ENCODE assay signal across 7 mouse cellular contexts in genomic region chr14:76414122-76414861, GRCm38 (mm10). TPM values are rescaled to one million over a fixed set of nuclear protein-coding genes. Genes with fewer than 3 reads are reported as not detected.
DNase-seq lines count a peak whose midpoint lies in the region; ATAC-seq and TF ChIP-seq lines count a peak whose summit lies in the region.

No protein-coding gene starts in this region.

- TF ChIP-seq POLR2A in heart, adult 2 months (IDR thresholded peaks at IDR 0.05; ENCODE audit: insufficient read depth, low read depth, low read length) = peak; percentile 77
- TF ChIP-seq POLR2A in kidney, adult 2 months (IDR thresholded peaks at IDR 0.05; ENCODE audit: low read depth, low read length) = no peak
- TF ChIP-seq POLR2A in small intestine, adult 2 months (IDR thresholded peaks at IDR 0.05; ENCODE audit: low read depth, low read length) = peak; percentile 43; the same call in 1 of the 2 replicates

- TF ChIP-seq EP300 in heart, adult 2 months (IDR thresholded peaks at IDR 0.05; ENCODE audit: insufficient read depth, low read depth, low read length) = peak; percentile 62; the same call in 1 of the 2 replicates

- peak overlapping the region; percentile 82 for H3K4me2 ChIP-seq in limb, embryonic 11.5 days (ENCODE audit: low read depth, severe bottlenecking)
- peak overlapping the region; percentile 99 for H3K4me2 ChIP-seq in midbrain, embryonic 13.5 days (replicated peaks)

- H3K27me3 ChIP-seq in embryonic facial prominence, embryonic 10.5 days (replicated peaks; ENCODE audit: low read depth, poor library complexity, severe bottlenecking) = no peaks in the 10 kb centered on the region
- no peaks in the 10 kb centered on the region for H3K27me3 ChIP-seq in heart, adult 2 months (ENCODE audit: control insufficient read depth, insufficient read depth, low read length)
- no peaks in the 10 kb centered on the region for H3K27me3 ChIP-seq in kidney, adult 2 months (replicated peaks; ENCODE audit: control insufficient read depth, insufficient read depth, low read length)
- H3K27me3 ChIP-seq in limb, embryonic 11.5 days (ENCODE audit: control insufficient read depth, insufficient read depth, low read length) = no peaks in the 10 kb centered on the region
- H3K27me3 ChIP-seq in midbrain, embryonic 13.5 days = no peaks in the 10 kb centered on the region
- H3K27me3 ChIP-seq in small intestine, adult 2 months (ENCODE audit: control insufficient read depth, insufficient read depth, low read length) = peaks cover 2% of the 10 kb centered on the region; the same call in 1 of the 2 replicates

- H3K4me1 ChIP-seq in embryonic facial prominence, embryonic 10.5 days = peaks cover 43% of the 10 kb centered on the region
- H3K4me1 ChIP-seq in heart, adult 2 months (ENCODE audit: control insufficient read depth, insufficient read depth, low read length) = peaks cover 5% of the 10 kb centered on the region
- H3K4me1 ChIP-seq in kidney, adult 2 months (ENCODE audit: control insufficient read depth, insufficient read depth, low read length) = no peaks in the 10 kb centered on the region
- peaks cover 30% of the 10 kb centered on the region for H3K4me1 ChIP-seq in limb, embryonic 11.5 days (ENCODE audit: control insufficient read depth, insufficient read depth, low read length)
- H3K4me1 ChIP-seq in midbrain, embryonic 13.5 days (replicated peaks) = peaks cover 37% of the 10 kb centered on the region
- peaks cover 11% of the 10 kb centered on the region for H3K4me1 ChIP-seq in small intestine, adult 2 months (ENCODE audit: control insufficient read depth, insufficient read depth, insufficient read length, low read length)

- intact Hi-C loops in heart, adult 2 months (cut with DNase I) = loop anchor here (2.0 to 10.0 kb wide), 3 partner anchors 35 to 539 kb away; no protein-coding TSS in a partner anchor

- WGBS in embryonic facial prominence, embryonic 10.5 days = under 1% methylated on average over 80 of the region's 81 CpGs
- under 1% methylated on average over 77 of the region's 81 CpGs for WGBS in heart, adult 2 months
- WGBS in kidney, adult 2 months = under 1% methylated on average over 60 of the region's 81 CpGs
- WGBS in limb, embryonic 11.5 days = under 1% methylated on average over 48 of the region's 81 CpGs
- under 1% methylated on average over 40 of the region's 81 CpGs for WGBS in midbrain, embryonic 13.5 days
- under 1% methylated on average over 80 of the region's 81 CpGs for WGBS in small intestine, adult 2 months

- peak; percentile 99 for DNase-seq in adrenal gland, postnatal 14 days
- DNase-seq in embryonic facial prominence, embryonic 10.5 days (ENCODE audit: low spot score) = peak; percentile 100
- peak; percentile 95 to 96 for DNase-seq in heart, adult 2 months
- peak; percentile 97 for DNase-seq in kidney, adult 2 months
- DNase-seq in limb, embryonic 11.5 days (ENCODE audit: low spot score) = peak; percentile 98

- no peaks in the 10 kb centered on the region for H3K79me2 ChIP-seq in heart, adult 2 months (replicated peaks; ENCODE audit: control insufficient read depth, insufficient read depth, low read length)

- ATAC-seq in limb, embryonic 11.5 days (ENCODE audit: insufficient number of reproducible peaks, low FRiP score, low TSS enrichment, low read depth) = peak; percentile 98
- ATAC-seq in midbrain, embryonic 13.5 days = peak; percentile 95

- no peak for TF ChIP-seq CTCF in heart, adult 2 months (IDR thresholded peaks at IDR 0.05)
- no peak for TF ChIP-seq CTCF in kidney, adult 2 months (conservative IDR thresholded peaks at IDR 0.05; ENCODE audit: insufficient read depth, insufficient read length, low read depth, low read length)
- no peak for TF ChIP-seq CTCF in small intestine, adult 2 months (IDR thresholded peaks at IDR 0.05; ENCODE audit: extremely low read depth, insufficient read length, insufficient replicate concordance, low read depth, low read length)

- peaks cover 32% of the 10 kb centered on the region for H3K36me3 ChIP-seq in embryonic facial prominence, embryonic 10.5 days (replicated peaks)
- H3K36me3 ChIP-seq in heart, adult 2 months (ENCODE audit: control insufficient read depth, insufficient read depth, low read length) = no peaks in the 10 kb centered on the region
- H3K36me3 ChIP-seq in kidney, adult 2 months (ENCODE audit: control insufficient read depth, insufficient read depth, low read length) = no peaks in the 10 kb centered on the region
- H3K36me3 ChIP-seq in limb, embryonic 11.5 days (ENCODE audit: control insufficient read depth, insufficient read depth, low read length) = peaks cover 12% of the 10 kb centered on the region; the same call in 1 of the 2 replicates
- peaks cover 24% of the 10 kb centered on the region for H3K36me3 ChIP-seq in midbrain, embryonic 13.5 days
- H3K36me3 ChIP-seq in small intestine, adult 2 months (ENCODE audit: control insufficient read depth, insufficient read depth, low read length) = no peaks in the 10 kb centered on the region

- peak overlapping the region; percentile 59 for H3K9ac ChIP-seq in heart, adult 2 months (ENCODE audit: low read depth, low read length)
- H3K9ac ChIP-seq in limb, embryonic 11.5 days (ENCODE audit: low read length) = peak overlapping the region; percentile 79
- peak overlapping the region; percentile 100 for H3K9ac ChIP-seq in midbrain, embryonic 13.5 days (replicated peaks)

- peak overlapping the region; percentile 99 for H3K27ac ChIP-seq in embryonic facial prominence, embryonic 10.5 days (replicated peaks)
- peak overlapping the region; percentile 85 for H3K27ac ChIP-seq in heart, adult 2 months
- no peak overlapping the region for H3K27ac ChIP-seq in kidney, adult 2 months (ENCODE audit: insufficient read depth, low read depth, low read length)
- H3K27ac ChIP-seq in limb, embryonic 11.5 days (replicated peaks; ENCODE audit: low read depth, low read length) = peak overlapping the region; percentile 99
- H3K27ac ChIP-seq in midbrain, embryonic 13.5 days = peak overlapping the region; percentile 100
- H3K27ac ChIP-seq in small intestine, adult 2 months (ENCODE audit: insufficient read depth, low read depth, low read length) = peak overlapping the region; percentile 4; the same call in 1 of the 2 replicates

- H3K4me3 ChIP-seq in embryonic facial prominence, embryonic 10.5 days = peak overlapping the region; percentile 94
- H3K4me3 ChIP-seq in heart, adult 2 months = peak overlapping the region; percentile 85
- peak overlapping the region; percentile 68 for H3K4me3 ChIP-seq in kidney, adult 2 months (ENCODE audit: insufficient read depth, low read depth, low read length)
- H3K4me3 ChIP-seq in limb, embryonic 11.5 days (ENCODE audit: low read depth, low read length) = peak overlapping the region; percentile 81
- H3K4me3 ChIP-seq in midbrain, embryonic 13.5 days (replicated peaks) = peak overlapping the region; percentile 97
- peak overlapping the region; percentile 68 for H3K4me3 ChIP-seq in small intestine, adult 2 months (ENCODE audit: low read depth, low read length)

- H3K9me3 ChIP-seq in embryonic facial prominence, embryonic 10.5 days = no peaks in the 10 kb centered on the region
- no peaks in the 10 kb centered on the region for H3K9me3 ChIP-seq in limb, embryonic 11.5 days (ENCODE audit: control insufficient read depth, low read length)
- H3K9me3 ChIP-seq in midbrain, embryonic 13.5 days = no peaks in the 10 kb centered on the region

RNA-seq across cellular contexts. Expression of gene Tsc22d1, which starts 0.5 kb away (rescaled TPM):
- total RNA-seq in adrenal gland, postnatal 14 days (2021) = 788 and 846 TPM in 2 replicates
- 300 and 325 TPM in 2 replicates for polyA plus RNA-seq in embryonic facial prominence, embryonic 10.5 days (2016; fragmentation: Nextera tagmentation; extraction: Ambion mirVana)
- 100 to 1,000 TPM; 353 to 454 TPM for total RNA-seq in heart, adult 2 months (2021)
- 178 and 361 TPM in 2 replicates for polyA plus RNA-seq in heart, adult 2 months (2012; rRNA removed)
- polyA plus RNA-seq in kidney, adult 2 months (2012; rRNA removed) = 137 and 153 TPM in 2 replicates
- polyA plus RNA-seq in limb, embryonic 11.5 days (2014; fragmentation: Nextera tagmentation; extraction: Ambion mirVana) = 511 and 527 TPM in 2 replicates
- 644 and 657 TPM in 2 replicates for polyA plus RNA-seq in midbrain, embryonic 13.5 days (2015; fragmentation: Nextera tagmentation; extraction: Ambion mirVana)
- polyA plus RNA-seq in small intestine, adult 2 months (2012; rRNA removed) = 121 and 254 TPM in 2 replicates
